Mouse (Mus musculus) liver, embryonic 11.5 days (tissue): ENCODE data around the gene Gng13. TPM values are rescaled to one million over a fixed set of nuclear protein-coding genes. Genes with fewer than 3 reads are reported as not detected.
A peak's percentile ranks its signal among the peaks of the same experiment; 100 is the strongest.

Experiments
- ATAC-seq: fragments of 200-750 bp; cut with Nextera tagmentation; replicated peaks from 2 replicates; pipeline ENCODE4 v1.8.0; 2017; ENCODE audit warnings: moderate number of reproducible peaks, mild to moderate bottlenecking, moderate TSS enrichment, moderate library complexity; ENCODE audit not compliant: low FRiP score
- DNase-seq: peaks from one replicate; pipeline ENCODE4 v3.0.0-alpha.2; 2017; ENCODE audit warnings: low spot score
- H3K27ac ChIP-seq: fragments of 300-500 bp; sonication (generic); 2 replicates; pipeline ENCODE4 v1.5.1; 2014; ENCODE audit warnings: mild to moderate bottlenecking, low read depth, low read length, control low read depth
- H3K27me3 ChIP-seq: fragments of 300-500 bp; sonication (generic); replicated peaks from 2 replicates; pipeline ENCODE4 v1.6.1; 2014; ENCODE audit warnings: low read length, mixed read lengths; ENCODE audit not compliant: control insufficient read depth, insufficient read depth
- H3K36me3 ChIP-seq: fragments of 300-500 bp; sonication (generic); 2 replicates; pipeline ENCODE4 v1.6.1; 2014; ENCODE audit warnings: mild to moderate bottlenecking, low read length, moderate library complexity, mixed read lengths; ENCODE audit not compliant: control insufficient read depth, insufficient read depth
- H3K4me1 ChIP-seq: fragments of 300-500 bp; sonication (generic); replicated peaks from 2 replicates; pipeline ENCODE4 v1.6.1; 2014; ENCODE audit warnings: low read length, mixed read lengths; ENCODE audit not compliant: control insufficient read depth, insufficient read depth
- H3K4me2 ChIP-seq: fragments of 300-500 bp; sonication (generic); 2 replicates; pipeline ENCODE4 v1.6.1; 2014; ENCODE audit warnings: mild to moderate bottlenecking, control low read depth, moderate library complexity
- H3K4me3 ChIP-seq: fragments of 300-500 bp; sonication (generic); 2 replicates; pipeline ENCODE4 v1.5.1; 2014; ENCODE audit warnings: low read depth, low read length, control low read depth
- H3K9ac ChIP-seq: fragments of 300-500 bp; sonication (generic); 2 replicates; pipeline ENCODE4 v1.6.1; 2014; ENCODE audit warnings: low read depth, low read length, control low read depth
- H3K9me3 ChIP-seq: fragments of 300-500 bp; sonication (generic); 2 replicates; pipeline ENCODE4 v1.6.1; 2016; ENCODE audit warnings: low read length, inconsistent platforms, mixed read lengths; ENCODE audit not compliant: control insufficient read depth
- WGBS: fragments of 180-500 bp; shearing (Covaris S2); extraction: QIAGEN DNeasy Blood & Tissue Kit; methylation state at CpG from one replicate; pipeline ENCODE4 v1.1.7; 2014; 5-methylcytosine and 5-hydroxymethylcytosine counted together
- polyA plus RNA-seq: library from polyadenylated mRNA; unstranded; fragments of >200 nt; fragmentation: Nextera tagmentation; extraction: Ambion mirVana; gene quantifications from 2 replicates; pipeline ENCODE4 v1.2.1, GENCODE M21; 2014

Gene Gng13
- polyA plus RNA-seq, 1 experiment from 2014 or later: 1.3 TPM

GRCm38 (mm10) chr17:25723470-25723869 lies 6.5 kb downstream of the Gng13 start:
- no peak overlapping the region for H3K4me2 ChIP-seq
- H3K9me3 ChIP-seq: no peaks in the 10 kb centered on the region
- H3K36me3 ChIP-seq: peaks cover 30% of the 10 kb centered on the region
- H3K27me3 ChIP-seq: no peaks in the 10 kb centered on the region
- H3K4me3 ChIP-seq: no peak overlapping the region
- DNase-seq (no peak), ATAC-seq (no peak)
- peaks cover 12% of the 10 kb centered on the region for H3K4me1 ChIP-seq
- 97% methylated on average over 19 of the region's 19 CpGs for WGBS
- H3K9ac ChIP-seq: no peak overlapping the region
- no peak overlapping the region for H3K27ac ChIP-seq

DNA sequence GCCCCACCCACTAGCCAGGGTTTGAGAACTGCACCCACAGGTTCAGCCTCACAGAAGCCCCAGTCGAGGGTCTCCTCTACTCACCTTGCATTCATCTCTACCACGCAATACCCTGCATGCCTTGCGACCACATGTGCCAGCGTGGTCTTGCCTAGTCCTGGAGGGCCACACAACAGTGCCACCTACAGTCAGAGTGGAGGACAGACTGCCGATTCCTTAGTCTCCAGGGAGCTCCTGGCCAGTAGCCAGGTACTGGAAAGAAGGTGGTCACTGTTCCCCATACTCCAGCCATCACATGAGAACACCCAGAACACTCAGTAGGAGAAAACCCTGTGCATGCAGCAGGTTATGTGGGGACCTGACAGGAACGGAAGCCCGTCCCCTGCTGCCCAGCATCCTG lies 6.9 kb downstream of the Gng13 start:
- H3K36me3 ChIP-seq: peaks cover 27% of the 10 kb centered on the region
- 80% methylated on average over 7 of the region's 7 CpGs for WGBS
- no peak for DNase-seq

GRCm38 (mm10) chr17:25725264-25725663 lies 8.3 kb downstream of the Gng13 start:
- Histone ChIP-seq H3K36me3 (peaks cover 23% of the 10 kb centered on the region), H3K9me3 (no peaks in the 10 kb centered on the region), H3K9ac (no peak overlapping the region), H3K4me3 (no peak overlapping the region), H3K4me2 (no peak overlapping the region), H3K27me3 (no peaks in the 10 kb centered on the region), H3K27ac (no peak overlapping the region), H3K4me1 (peaks cover 14% of the 10 kb centered on the region)
- ATAC-seq (no peak), DNase-seq (no peak)
- WGBS: 82% methylated on average over 6 of the region's 6 CpGs

More for the DNA sequence above, 6.9 kb downstream of the Gng13 start:
- ATAC-seq: no peak
- Histone ChIP-seq H3K9ac (no peak overlapping the region), H3K27ac (no peak overlapping the region), H3K27me3 (no peaks in the 10 kb centered on the region), H3K4me1 (peaks cover 14% of the 10 kb centered on the region), H3K4me3 (no peak overlapping the region), H3K9me3 (no peaks in the 10 kb centered on the region), H3K4me2 (no peak overlapping the region)

- WGBS: 1% methylated on average over 37 of the region's 37 CpGs
- peak; percentile 96 for DNase-seq
- H3K36me3 ChIP-seq: peaks cover 18% of the 10 kb centered on the region; the same call in 1 of the 2 replicates
- H3K9me3 ChIP-seq: no peaks in the 10 kb centered on the region
- no peak within 1 kb of the TSS for H3K27ac ChIP-seq
- H3K9ac ChIP-seq: peak within 1 kb of the TSS; percentile 84
- no peaks in the 10 kb centered on the region for H3K27me3 ChIP-seq
- H3K4me1 ChIP-seq: peaks cover 14% of the 10 kb centered on the region
- ATAC-seq: peak; percentile 99
- peak within 1 kb of the TSS; percentile 85 for H3K4me2 ChIP-seq
- H3K4me3 ChIP-seq: peak within 1 kb of the TSS; percentile 79
These were observed 10.5 kb downstream of the Gng13 start, which contains the start of the genes Chtf18 and Rpusd1 for GRCm38 (mm10) chr17:25727265-25728008. TSS of gene Chtf18 (minus strand) at chr17:25727419. TSS of gene Rpusd1 (plus strand) at chr17:25727670.

GRCm38 (mm10) chr17:25728009-25728270 lies 11.0 kb downstream of the Gng13 start:
- Histone ChIP-seq H3K9me3 (no peaks in the 10 kb centered on the region), H3K4me2 (peak overlapping the region; percentile 74), H3K36me3 (peaks cover 13% of the 10 kb centered on the region; the same call in 1 of the 2 replicates), H3K27me3 (no peaks in the 10 kb centered on the region), H3K4me3 (peak overlapping the region; percentile 65), H3K27ac (no peak overlapping the region), H3K9ac (peak overlapping the region; percentile 84), H3K4me1 (peaks cover 14% of the 10 kb centered on the region)
- DNase-seq (no peak), ATAC-seq (no peak)
- WGBS: 20% methylated on average over 4 of the region's 4 CpGs

DNA sequence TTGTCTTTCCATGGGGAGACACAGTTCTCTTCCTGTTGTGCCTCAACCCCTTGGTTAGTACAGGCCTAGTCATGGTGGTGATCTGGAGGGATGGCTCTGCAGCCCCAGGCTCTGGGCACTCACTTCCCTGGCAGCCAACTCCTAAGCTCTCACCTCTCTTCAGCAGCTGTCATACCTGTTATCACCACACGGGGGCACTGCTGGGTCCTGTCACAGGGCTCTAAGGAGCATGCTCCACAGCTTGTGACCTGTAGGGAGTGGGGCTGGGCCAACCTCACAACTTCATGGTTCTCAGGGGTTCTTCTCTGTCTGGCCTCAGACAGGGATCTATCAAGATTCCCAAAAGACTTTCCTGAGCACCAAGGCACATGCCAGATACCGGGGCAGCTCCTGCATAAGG lies 15.1 kb downstream of the Gng13 start:
- Histone ChIP-seq H3K4me1 (peaks cover 7% of the 10 kb centered on the region), H3K27ac (no peak overlapping the region), H3K9ac (no peak overlapping the region), H3K36me3 (peaks cover 7% of the 10 kb centered on the region; the same call in 1 of the 2 replicates), H3K4me3 (no peak overlapping the region), H3K27me3 (no peaks in the 10 kb centered on the region), H3K4me2 (no peak overlapping the region), H3K9me3 (no peaks in the 10 kb centered on the region)
- DNase-seq: peak; percentile 78
- WGBS: 16% methylated on average over 2 of the region's 2 CpGs
- ATAC-seq: no peak

DNA sequence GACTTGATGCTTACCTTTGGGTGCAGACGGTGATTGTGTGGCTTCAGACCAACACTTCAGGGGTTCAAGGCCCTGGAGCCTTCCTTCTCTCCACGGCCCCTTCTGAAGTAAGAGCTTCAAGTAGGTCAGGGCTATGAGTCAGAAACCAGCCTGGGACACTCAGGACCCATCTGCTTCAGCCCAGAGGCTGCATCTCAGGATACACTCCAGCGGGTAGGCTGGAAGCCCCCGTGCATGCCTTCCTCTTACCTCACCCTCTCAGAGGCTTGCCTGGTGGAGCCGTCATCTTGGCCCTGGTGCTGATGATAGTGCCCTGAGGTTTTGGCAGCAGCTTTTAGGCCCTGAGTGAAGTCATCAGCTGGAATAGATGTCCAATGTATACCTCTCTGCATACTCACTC lies 18.3 kb downstream of the Gng13 start:
- H3K9me3 ChIP-seq: no peaks in the 10 kb centered on the region
- no peaks in the 10 kb centered on the region for H3K4me1 ChIP-seq
- ATAC-seq (no peak), DNase-seq (no peak)
- no peak overlapping the region for H3K4me2 ChIP-seq
- H3K36me3 ChIP-seq: peaks cover 4% of the 10 kb centered on the region; the same call in 1 of the 2 replicates
- H3K9ac ChIP-seq: no peak overlapping the region
- no peaks in the 10 kb centered on the region for H3K27me3 ChIP-seq
- no peak overlapping the region for H3K4me3 ChIP-seq
- no peak overlapping the region for H3K27ac ChIP-seq
- WGBS: 80% methylated on average over 5 of the region's 5 CpGs

DNA sequence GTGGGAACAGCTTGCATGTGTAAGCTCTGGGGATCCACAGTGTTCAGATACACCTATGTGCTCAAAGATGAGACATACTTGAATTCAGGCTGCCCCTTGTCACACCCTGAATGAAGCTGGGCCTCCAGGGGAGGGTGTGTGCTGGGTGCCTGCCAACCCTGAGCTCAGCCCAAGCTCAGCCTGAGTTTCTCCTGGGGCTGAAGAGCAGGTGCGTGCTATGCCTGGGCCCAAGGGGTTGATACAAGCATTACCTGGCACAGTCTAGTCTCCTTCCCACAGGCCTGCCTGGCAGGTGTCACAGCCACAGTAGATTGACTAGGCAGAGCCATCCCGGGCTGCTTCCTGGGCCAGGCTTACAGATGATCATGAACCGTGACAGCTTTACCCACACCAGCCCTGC lies 18.8 kb downstream of the Gng13 start, which contains the start of gene Mslnl:
Mslnl (plus strand) TSS at position 298 of the 400 bp plus-strand sequence.
- Histone ChIP-seq H3K27ac (no peak within 1 kb of the TSS), H3K36me3 (0 out of 2 replicates have a peak, but pooled peaks cover 1% of the 10 kb centered on the region), H3K4me2 (no peak within 1 kb of the TSS), H3K9ac (no peak within 1 kb of the TSS), H3K27me3 (no peaks in the 10 kb centered on the region), H3K4me1 (no peaks in the 10 kb centered on the region), H3K9me3 (no peaks in the 10 kb centered on the region), H3K4me3 (no peak within 1 kb of the TSS)
- DNase-seq: no peak
- ATAC-seq: no peak
- 73% methylated on average over 3 of the region's 3 CpGs for WGBS

GRCm38 (mm10) chr17:25738861-25739260 lies 21.9 kb downstream of the Gng13 start:
- no peaks in the 10 kb centered on the region for H3K36me3 ChIP-seq

More at GRCm38 (mm10) chr17:25738861-25739260, 21.9 kb downstream of the Gng13 start:
- ATAC-seq (no peak), DNase-seq (no peak)
- H3K4me2 ChIP-seq: no peak overlapping the region
- H3K4me3 ChIP-seq: no peak overlapping the region
- 66% methylated on average over 7 of the region's 7 CpGs for WGBS
- no peak overlapping the region for H3K27ac ChIP-seq
- H3K9me3 ChIP-seq: no peaks in the 10 kb centered on the region
- no peaks in the 10 kb centered on the region for H3K27me3 ChIP-seq
- no peak overlapping the region for H3K9ac ChIP-seq
- H3K4me1 ChIP-seq: no peaks in the 10 kb centered on the region
